Mouse (Mus musculus) E14TG2a.4 (cell line): ENCODE data around the gene Ttll4.

ENCODE experiments used
- CTCF ChIP-seq: conservative IDR thresholded peaks from 2 replicates; pipeline ENCODE4 v1.5.1; 2014; ENCODE audit warnings: low read length
- NANOG ChIP-seq: IDR thresholded peaks from 2 replicates; pipeline ENCODE4 v1.6.1; 2014; ENCODE audit warnings: borderline replicate concordance, low read length, mixed read lengths

DNA sequence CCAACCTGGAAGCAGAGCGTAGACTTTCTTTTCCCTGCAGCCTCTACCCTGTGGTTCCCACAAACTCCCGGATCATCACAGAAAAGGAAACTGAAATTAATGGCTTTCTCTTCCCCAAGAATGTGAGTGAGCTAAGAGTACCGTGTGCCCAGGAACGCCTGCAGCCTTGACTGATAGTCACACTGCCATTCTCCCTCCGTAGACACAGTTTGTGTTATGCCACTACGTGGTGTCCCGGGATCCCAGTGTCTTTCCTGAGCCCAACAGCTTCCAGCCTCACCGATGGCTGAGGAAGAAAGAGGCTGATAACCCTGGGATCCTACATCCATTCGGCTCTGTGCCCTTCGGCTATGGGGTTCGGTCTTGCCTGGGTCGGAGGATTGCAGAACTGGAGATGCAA, 75.4 kb downstream of the Ttll4 start:
- TF ChIP-seq CTCF: no peak
- TF ChIP-seq NANOG: no peak
